Mouse (Mus musculus): ENCODE data around the gene Trappc4.
"Not testable (repeated sequence)": the region's sequence is repeated elsewhere in the genome, so short reads cannot be mapped to it uniquely, and the experiment has no call there.

The Trappc4 gene

GRCm38 (mm10) chr9:44407752-44408097, 325 bp upstream of the Trappc4 start:
- no peak for DNase-seq (ENCODE audit: low read depth)

GRCm38 (mm10) chr9:44405011-44405410, 2.4 kb downstream of the Trappc4 start:
- DNase-seq (ENCODE audit: low read depth), result no peak

GRCm38 (mm10) chr9:44401081-44401480, 6.3 kb downstream of the Trappc4 start:
- no peak for DNase-seq (ENCODE audit: low read depth)

- DNase-seq (ENCODE audit: low read depth), result no peak
Measured at GRCm38 (mm10) chr9:44399795-44400114, 7.6 kb downstream of the Trappc4 start.

- DNase-seq (ENCODE audit: low read depth), result no peak
Measured at GRCm38 (mm10) chr9:44399114-44399794, 8.1 kb downstream of the Trappc4 start.

GRCm38 (mm10) chr9:44398551-44398950, 8.8 kb downstream of the Trappc4 start:
- no peak for DNase-seq (ENCODE audit: low read depth)

- no peak for DNase-seq (ENCODE audit: low read depth)
Measured at GRCm38 (mm10) chr9:44398087-44398486, 9.3 kb downstream of the Trappc4 start.

- peak; percentile 92 for DNase-seq (ENCODE audit: low read depth)
Measured at GRCm38 (mm10) chr9:44396684-44397411, 10.6 kb downstream of the Trappc4 start, which contains the start of gene Slc37a4. TSS of gene Slc37a4 (plus strand) at chr9:44396852.

- peak; percentile 82 for DNase-seq (ENCODE audit: low read depth)
Measured at GRCm38 (mm10) chr9:44391466-44391865, 15.9 kb downstream of the Trappc4 start.

GRCm38 (mm10) chr9:44389273-44389672, 18.1 kb downstream of the Trappc4 start:
- peak; percentile 57 for DNase-seq (ENCODE audit: low read depth)

- DNase-seq (ENCODE audit: low read depth), result no peak
Measured at GRCm38 (mm10) chr9:44387221-44387620, 20.2 kb downstream of the Trappc4 start.

- DNase-seq (ENCODE audit: low read depth), result no peak
Measured at GRCm38 (mm10) chr9:44384596-44384995, 22.8 kb downstream of the Trappc4 start.

- DNase-seq (ENCODE audit: low read depth), result no peak
Measured at GRCm38 (mm10) chr9:44379862-44380261, 27.5 kb downstream of the Trappc4 start.

- peak; percentile 97 for DNase-seq (ENCODE audit: low read depth)
Measured at GRCm38 (mm10) chr9:44379054-44379834, 28.2 kb downstream of the Trappc4 start, which contains the start of gene Hyou1. TSS of gene Hyou1 (plus strand) at chr9:44379490.

- DNase-seq (ENCODE audit: low read depth), result no peak
Measured at GRCm38 (mm10) chr9:44378153-44378730, 29.2 kb downstream of the Trappc4 start.

- not testable (repeated sequence) for DNase-seq (ENCODE audit: low read depth)
Measured at GRCm38 (mm10) chr9:44377335-44377734, 30.1 kb downstream of the Trappc4 start.

- no peak for DNase-seq (ENCODE audit: low read depth)
Measured at GRCm38 (mm10) chr9:44376141-44376540, 31.3 kb downstream of the Trappc4 start.

GRCm38 (mm10) chr9:44373386-44373785, 34.0 kb downstream of the Trappc4 start:
- no peak for DNase-seq (ENCODE audit: low read depth)

GRCm38 (mm10) chr9:44364480-44364879, 42.9 kb downstream of the Trappc4 start:
- DNase-seq (ENCODE audit: low read depth), result peak; percentile 58

GRCm38 (mm10) chr9:44361931-44362330, 45.5 kb downstream of the Trappc4 start:
- not testable (repeated sequence) for DNase-seq (ENCODE audit: low read depth)

GRCm38 (mm10) chr9:44361190-44361917, 46.0 kb downstream of the Trappc4 start, which contains the start of gene Vps11:
TSS of gene Vps11 (minus strand) at chr9:44361670.
- DNase-seq (ENCODE audit: low read depth), result peak; percentile 97

- peak; percentile 59 for DNase-seq (ENCODE audit: low read depth)
Measured at GRCm38 (mm10) chr9:44357207-44357606, 50.2 kb downstream of the Trappc4 start.

Measured in NIH3T3 (cell line).